Mouse (Mus musculus): Measurements from ENCODE around the gene Chga.

DNA sequence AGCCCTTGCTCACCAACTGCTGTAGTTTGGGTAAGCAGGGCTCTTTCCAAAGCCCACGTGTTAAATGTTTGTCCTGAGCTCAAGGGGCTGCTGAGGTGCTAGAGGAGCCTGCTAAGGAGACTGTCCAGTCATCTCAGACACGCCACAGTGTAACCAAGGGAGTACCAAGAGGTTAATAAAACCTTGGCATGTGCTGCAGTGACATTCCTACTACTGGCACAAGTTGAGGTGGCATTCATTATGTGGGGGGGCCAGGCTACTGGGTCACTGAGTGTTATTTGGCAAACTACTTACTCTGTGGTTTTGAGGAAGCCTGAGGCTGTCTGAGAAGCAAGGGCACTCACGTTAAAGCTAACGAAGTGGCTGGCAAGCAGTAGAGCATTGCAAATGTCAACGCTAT is 16.0 kb downstream of the Chga start:
- TF ChIP-seq CTCF (IDR thresholded peaks at IDR 0.05) (no peak), EP300 (IDR thresholded peaks at IDR 0.05) (no peak)

Measured in lung, postnatal 0 days (tissue).